Mouse (Mus musculus): ENCODE results near the gene Fancc.

Fancc gene

GRCm38 (mm10) chr13:63268776-63269175, 228.3 kb downstream of the Fancc start:
- no peak for DNase-seq (ENCODE audit: low spot score in 2 of 2)

- no peak for DNase-seq (ENCODE audit: low spot score in 2 of 2)
Measured at GRCm38 (mm10) chr13:63268371-63268770, 228.7 kb downstream of the Fancc start.

DNA sequence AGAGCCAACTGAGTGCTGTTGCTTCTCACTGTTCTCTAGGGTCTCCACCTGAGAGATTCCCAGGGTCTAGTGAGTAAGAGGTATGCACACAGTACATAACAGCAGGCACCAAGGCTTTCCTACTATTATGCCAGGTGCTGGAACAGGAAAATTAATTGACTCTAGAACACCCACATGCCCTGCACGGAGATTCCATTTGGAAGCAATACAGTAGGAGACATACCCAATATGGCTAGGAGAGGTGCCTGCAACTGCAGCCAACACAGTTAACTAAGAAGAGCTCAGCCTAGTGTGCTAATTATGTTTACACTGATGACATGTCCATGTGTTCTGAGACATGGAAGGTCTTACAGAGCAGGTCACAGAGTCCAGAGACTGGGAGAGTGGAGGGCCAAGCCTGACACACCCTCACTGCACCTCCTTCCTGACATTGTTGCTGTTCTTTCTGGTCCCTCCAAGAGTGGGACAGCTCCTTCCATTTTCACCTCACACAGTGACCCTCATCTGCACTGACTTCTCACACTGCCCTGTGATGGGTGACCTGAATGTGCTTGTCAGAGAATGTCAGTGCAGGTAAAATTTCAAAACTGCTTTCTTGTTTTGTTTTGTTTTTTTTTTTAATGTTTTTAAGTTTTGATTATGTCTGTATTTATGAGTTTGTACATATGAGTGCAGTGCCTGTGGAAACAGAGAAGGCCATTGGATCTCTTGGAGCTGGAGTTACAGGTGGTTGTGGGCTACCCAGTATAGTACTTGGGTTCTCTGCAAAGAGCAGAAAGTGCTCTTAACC, 234.7 kb downstream of the Fancc start:
- no peak for DNase-seq (ENCODE audit: low spot score in 2 of 2)

DNA sequence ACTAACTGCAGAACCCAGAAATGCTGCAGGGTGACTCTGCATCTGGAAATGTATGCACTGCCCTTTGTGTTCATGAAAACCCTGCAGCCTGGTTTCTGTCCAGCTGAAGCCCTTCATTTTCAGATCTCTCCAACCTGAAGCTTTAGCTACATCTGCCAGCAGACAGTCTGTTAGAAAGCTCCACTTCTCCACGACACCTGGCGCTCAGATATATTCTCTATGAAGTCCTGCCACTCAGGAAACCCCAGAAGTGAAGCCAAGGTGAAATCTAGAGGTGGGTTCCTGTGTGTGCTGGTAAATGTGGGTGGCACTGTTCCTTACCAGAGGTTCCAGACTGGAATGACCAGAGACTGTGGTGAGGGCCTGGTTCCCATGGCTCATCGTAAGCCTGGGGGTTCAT, 235.4 kb downstream of the Fancc start:
- DNase-seq (ENCODE audit: low spot score in 2 of 2): no peak

DNA sequence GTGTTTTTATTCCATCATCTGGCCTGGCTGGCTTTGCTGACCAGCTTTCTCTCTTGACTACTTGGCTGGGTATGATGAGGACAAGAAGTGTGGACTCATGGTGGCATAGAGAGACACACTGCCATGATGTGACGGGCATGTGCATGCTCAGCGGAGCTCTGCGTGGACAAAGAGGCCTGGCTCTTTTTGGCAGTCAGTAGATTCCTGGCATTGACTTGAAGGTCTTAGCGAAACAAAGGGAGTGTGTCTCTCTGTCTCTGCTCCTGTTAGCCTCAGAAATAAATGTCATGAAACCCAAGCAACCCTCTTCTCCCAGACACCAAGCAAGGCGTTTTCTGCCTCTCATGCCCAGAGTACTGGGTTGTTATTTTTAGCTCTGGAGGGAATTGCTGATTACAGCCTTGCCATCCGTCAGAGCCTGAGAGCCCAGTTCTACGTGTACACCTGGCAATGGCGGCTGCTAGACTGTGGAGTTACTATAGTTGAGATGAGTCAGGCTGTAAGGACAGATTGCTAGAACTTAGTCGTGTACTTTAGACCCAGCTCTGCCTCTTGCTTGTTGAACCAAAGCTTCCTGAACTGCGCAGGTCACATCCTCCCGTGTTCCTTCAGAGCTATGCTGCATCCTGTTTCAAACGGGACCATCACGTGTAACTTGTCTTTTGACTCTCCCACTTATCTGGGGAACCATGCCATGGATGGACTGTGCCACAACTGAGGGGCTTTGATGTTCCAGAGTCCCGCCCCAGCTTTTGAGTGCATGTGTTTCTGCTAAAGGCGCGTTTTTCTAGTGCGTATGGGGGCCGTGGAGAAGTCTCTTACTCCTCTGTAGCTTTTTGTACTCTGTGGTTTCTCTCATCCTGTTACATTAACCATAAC, 236.1 kb downstream of the Fancc start:
- DNase-seq (ENCODE audit: low spot score in 2 of 2): no peak

- DNase-seq (ENCODE audit: low spot score in 2 of 2): no peak
Measured at GRCm38 (mm10) chr13:63260133-63260532, 236.9 kb downstream of the Fancc start.

DNA sequence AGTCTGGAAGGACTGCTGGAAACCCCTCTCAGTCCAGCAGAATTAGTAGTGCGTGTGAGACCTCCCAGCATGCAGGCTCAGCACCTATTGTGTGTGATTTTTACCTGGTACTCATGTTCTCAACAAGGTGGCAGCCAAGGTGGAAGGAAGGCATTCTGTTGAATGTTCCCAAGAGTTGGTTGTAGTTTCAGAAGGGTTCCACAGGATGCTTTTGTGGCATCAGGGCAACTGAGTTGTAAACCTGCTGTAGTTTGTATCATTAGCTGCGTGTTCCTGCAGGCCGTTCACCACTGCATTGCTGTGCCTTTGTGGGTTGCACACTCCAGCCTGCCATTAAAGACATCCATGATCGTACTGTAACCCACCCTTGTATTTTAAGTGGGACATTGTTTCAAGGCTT, 238.4 kb downstream of the Fancc start:
- DNase-seq (ENCODE audit: low spot score in 2 of 2): no peak

DNA sequence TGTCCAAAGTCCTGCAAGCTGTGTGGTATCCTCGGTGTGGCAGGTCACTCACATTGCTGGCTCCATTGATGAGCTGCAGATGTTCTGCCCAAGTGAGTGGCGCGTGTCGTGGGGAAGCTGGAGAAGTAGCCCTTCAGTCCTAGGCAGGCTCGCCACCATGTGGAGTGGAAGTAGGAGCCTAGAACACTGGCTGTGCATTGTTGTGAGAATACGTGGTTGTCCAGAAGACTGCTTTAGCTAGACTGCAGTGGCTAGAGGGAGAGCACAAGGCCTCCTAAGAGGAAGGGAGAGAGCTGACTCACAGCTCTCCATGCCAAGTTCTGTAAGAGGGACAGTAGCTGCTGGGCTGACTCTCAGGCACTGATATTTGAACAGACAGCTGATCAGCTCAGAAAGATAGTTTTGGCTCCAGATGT, 238.9 kb downstream of the Fancc start:
- no peak for DNase-seq (ENCODE audit: low spot score in 2 of 2)

- DNase-seq (ENCODE audit: low spot score in 2 of 2): no peak
Measured at GRCm38 (mm10) chr13:63256807-63257206, 240.3 kb downstream of the Fancc start.

- DNase-seq (ENCODE audit: low spot score in 2 of 2): no peak
Measured at GRCm38 (mm10) chr13:63256146-63256545, 240.9 kb downstream of the Fancc start.

GRCm38 (mm10) chr13:63255519-63256011, 241.5 kb downstream of the Fancc start:
- DNase-seq (ENCODE audit: low spot score in 2 of 2): no peak

GRCm38 (mm10) chr13:63253886-63254636, 243.0 kb downstream of the Fancc start:
- DNase-seq (ENCODE audit: low spot score in 2 of 2): no peak

- no peak for DNase-seq (ENCODE audit: low spot score in 2 of 2)
Measured at GRCm38 (mm10) chr13:63253147-63253546, 243.9 kb downstream of the Fancc start.

DNA sequence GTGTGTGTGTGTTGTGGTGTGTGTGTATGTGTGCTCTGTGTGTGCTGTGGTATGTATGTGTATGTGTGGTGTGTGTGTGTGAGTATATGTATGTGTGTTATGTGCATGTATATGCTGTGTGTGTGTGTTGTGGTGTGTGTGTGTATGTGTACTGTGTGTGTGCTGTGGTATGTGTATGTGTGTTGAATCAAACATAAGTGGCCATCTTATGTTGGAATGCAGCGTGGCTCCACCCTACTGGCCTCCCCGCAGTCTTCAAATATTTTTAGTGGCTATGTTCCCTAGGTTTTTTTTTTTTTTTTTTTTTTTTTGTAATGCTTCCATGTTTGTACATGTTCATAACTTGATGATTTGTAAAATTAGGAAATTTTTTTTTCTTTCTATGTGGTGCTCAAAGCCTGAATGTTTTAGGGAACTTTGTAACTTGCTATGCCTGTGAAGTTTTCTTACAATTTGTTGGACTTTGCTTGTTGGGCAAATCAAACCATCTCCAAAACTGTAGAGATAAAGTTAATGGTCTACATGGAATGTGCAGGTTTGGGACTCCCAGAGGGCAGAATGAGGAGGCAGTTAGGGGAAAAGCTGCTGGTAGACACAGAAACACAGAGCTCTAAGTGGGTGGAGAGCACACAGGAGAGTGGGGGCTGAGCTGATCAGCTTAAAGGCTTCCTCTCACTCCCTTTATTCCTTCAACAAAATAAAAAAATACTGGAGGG, 244.6 kb downstream of the Fancc start:
- DNase-seq (ENCODE audit: low spot score in 2 of 2): no peak

GRCm38 (mm10) chr13:63251118-63251889, 245.8 kb downstream of the Fancc start:
- no peak for DNase-seq (ENCODE audit: low spot score in 2 of 2)

- no peak for DNase-seq (ENCODE audit: low spot score in 2 of 2)
Measured at GRCm38 (mm10) chr13:63250441-63250980, 246.6 kb downstream of the Fancc start.

GRCm38 (mm10) chr13:63249741-63250431, 247.2 kb downstream of the Fancc start:
- no peak for DNase-seq (ENCODE audit: low spot score in 2 of 2)

DNA sequence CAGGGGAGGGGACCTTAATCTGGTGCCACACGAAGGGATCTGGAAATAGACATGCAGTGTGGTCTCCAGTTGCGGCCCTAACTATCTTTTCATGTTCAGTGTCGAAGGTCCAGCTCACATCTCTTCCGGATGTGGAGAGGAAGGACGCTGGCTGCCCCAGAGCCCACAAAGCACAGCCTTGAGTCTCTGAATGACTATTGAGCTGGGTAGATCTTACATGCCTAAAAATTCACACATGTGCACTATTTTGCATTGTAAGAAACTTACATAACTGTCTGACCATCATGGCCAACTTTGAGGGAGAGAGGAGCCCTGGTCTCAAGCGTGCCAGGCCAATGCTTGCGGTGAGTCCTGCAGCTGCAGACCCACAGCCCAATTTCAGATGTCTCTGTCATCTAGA, 247.9 kb downstream of the Fancc start:
- DNase-seq (ENCODE audit: low spot score in 2 of 2): no peak

- DNase-seq (ENCODE audit: low spot score in 2 of 2): no peak
Measured at GRCm38 (mm10) chr13:63248318-63248717, 248.8 kb downstream of the Fancc start.

- DNase-seq (ENCODE audit: low spot score in 2 of 2): no peak
Measured at GRCm38 (mm10) chr13:63247631-63248030, 249.4 kb downstream of the Fancc start.

Measured in urinary bladder, adult 18-20 months (tissue).